Comparison of ENCODE assay signal across 8 mouse cellular contexts in genomic region chr9:96888742-96889344, GRCm38 (mm10). TPM values are rescaled to one million over a fixed set of nuclear protein-coding genes. Genes with fewer than 3 reads are reported as not detected.
DNase-seq lines count a peak whose midpoint lies in the region; ATAC-seq and TF ChIP-seq lines count a peak whose summit lies in the region.

No protein-coding gene starts in this region.

- peaks cover 20% of the 10 kb centered on the region for H3K4me1 ChIP-seq in hindbrain, postnatal 0 days (ENCODE audit: insufficient read depth, low read length)
- H3K4me1 ChIP-seq in liver, embryonic 13.5 days (replicated peaks) = peaks cover 15% of the 10 kb centered on the region
- H3K4me1 ChIP-seq in neural tube, embryonic 12.5 days = peaks cover 48% of the 10 kb centered on the region

- peak; percentile 50 to 55 for DNase-seq in layer of hippocampus, postnatal 36 days
- no peak for DNase-seq in layer of hippocampus, postnatal 25 days (ENCODE audit: extremely low spot score in 1 of 2, low spot score in 1 of 2)
- peak; percentile 56 for DNase-seq in adrenal gland, postnatal 14 days
- DNase-seq in hindbrain, postnatal 0 days (ENCODE audit: low spot score) = peak; percentile 33
- DNase-seq in liver, embryonic 13.5 days = no peak
- DNase-seq in T-cell, adult 2 months (ENCODE audit: low spot score) = no peak

- H3K9ac ChIP-seq in hindbrain, postnatal 0 days (replicated peaks; ENCODE audit: low read length) = peak overlapping the region; percentile 80
- peak overlapping the region; percentile 49 for H3K9ac ChIP-seq in liver, embryonic 13.5 days
- H3K9ac ChIP-seq in neural tube, embryonic 12.5 days = peak overlapping the region; percentile 78

- H3K27ac ChIP-seq in hindbrain, postnatal 0 days = peak overlapping the region; percentile 46; the same call in 1 of the 2 replicates
- no peak overlapping the region for H3K27ac ChIP-seq in liver, embryonic 13.5 days
- 0 out of 2 replicates have a peak overlapping the region, but pooled peaks have one; percentile 15 for H3K27ac ChIP-seq in neural tube, embryonic 12.5 days

- no peaks in the 10 kb centered on the region for H3K9me3 ChIP-seq in hindbrain, postnatal 0 days (ENCODE audit: low read length)
- H3K9me3 ChIP-seq in liver, embryonic 13.5 days (replicated peaks) = no peaks in the 10 kb centered on the region
- no peaks in the 10 kb centered on the region for H3K9me3 ChIP-seq in neural tube, embryonic 12.5 days

- no peaks in the 10 kb centered on the region for H3K36me3 ChIP-seq in hindbrain, postnatal 0 days (ENCODE audit: insufficient read depth, low read length)
- H3K36me3 ChIP-seq in liver, embryonic 13.5 days = no peaks in the 10 kb centered on the region
- no peaks in the 10 kb centered on the region for H3K36me3 ChIP-seq in neural tube, embryonic 12.5 days

- H3K4me2 ChIP-seq in hindbrain, postnatal 0 days (ENCODE audit: low read depth, low read length) = peak overlapping the region; percentile 94
- H3K4me2 ChIP-seq in liver, embryonic 13.5 days = peak overlapping the region; percentile 72
- peak overlapping the region; percentile 95 for H3K4me2 ChIP-seq in neural tube, embryonic 12.5 days (replicated peaks)

- 0 out of 2 replicates have a peak, but pooled peaks have one; percentile 6 for ATAC-seq in erythroid progenitor cell, adult 5-6 weeks (replicated peaks; ENCODE audit: low FRiP score, poor library complexity, severe bottlenecking)
- peak; percentile 56; the same call in 1 of the 2 replicates for ATAC-seq in hindbrain, postnatal 0 days
- ATAC-seq in liver, embryonic 13.5 days (ENCODE audit: low read depth) = peak; percentile 21
- peak; percentile 43 for ATAC-seq in neural tube, embryonic 12.5 days (ENCODE audit: low FRiP score, low read depth)

- peak overlapping the region; percentile 68 for H3K4me3 ChIP-seq in hindbrain, postnatal 0 days (ENCODE audit: low read length)
- H3K4me3 ChIP-seq in liver, embryonic 13.5 days (replicated peaks) = peak overlapping the region; percentile 57
- H3K4me3 ChIP-seq in neural tube, embryonic 12.5 days = peak overlapping the region; percentile 61

- under 1% methylated on average over 31 of the region's 37 CpGs for WGBS in hindbrain, postnatal 0 days
- under 1% methylated on average over 37 of the region's 37 CpGs for WGBS in liver, embryonic 13.5 days (ENCODE audit: insufficient replicate concordance)
- WGBS in neural tube, embryonic 12.5 days = 1% methylated on average over 37 of the region's 37 CpGs

- TF ChIP-seq CTCF in hindbrain, postnatal 0 days (IDR thresholded peaks at IDR 0.05; ENCODE audit: low read depth) = no peak

- H3K27me3 ChIP-seq in hindbrain, postnatal 0 days (ENCODE audit: insufficient read depth, low read length) = no peaks in the 10 kb centered on the region
- H3K27me3 ChIP-seq in liver, embryonic 13.5 days = peaks cover 62% of the 10 kb centered on the region
- H3K27me3 ChIP-seq in neural tube, embryonic 12.5 days (replicated peaks) = 0 out of 2 replicates have a peak, but pooled peaks cover 5% of the 10 kb centered on the region

RNA-seq across cellular contexts. Expression of gene Pxylp1, which starts 3.6 kb away (rescaled TPM):
- total RNA-seq in layer of hippocampus, postnatal 36 days (2021) = 10 to 100 TPM; 19.7 to 20.3 TPM
- 10 to 100 TPM; 15.4 to 16.3 TPM for total RNA-seq in layer of hippocampus, postnatal 25 days (2021)
- 8.0 and 8.4 TPM in 2 replicates for total RNA-seq in adrenal gland, postnatal 14 days (2021)
- 14.8 and 20.1 TPM in 2 replicates for total RNA-seq in erythroid progenitor cell, adult 5-6 weeks (2015; ENCODE audit: low replicate concordance)
- total RNA-seq in erythroid progenitor cell, adult 5-6 weeks (2017; ENCODE audit: low replicate concordance) = 5.4 and 8.7 TPM in 2 replicates
- total RNA-seq in hindbrain, postnatal 0 days (2014; rRNA removed) = 24.1 and 28.9 TPM in 2 replicates
- 23.2 and 23.4 TPM in 2 replicates for polyA plus RNA-seq in hindbrain, postnatal 0 days (2015; fragmentation: Nextera tagmentation; extraction: Ambion mirVana)
- polyA plus RNA-seq in liver, embryonic 13.5 days (2015; fragmentation: Nextera tagmentation; extraction: Ambion mirVana) = 1.9 and 2.4 TPM in 2 replicates
- 41.2 and 42.6 TPM in 2 replicates for polyA plus RNA-seq in neural tube, embryonic 12.5 days (2016; fragmentation: Nextera tagmentation; extraction: Ambion mirVana)

Comparison
In these comparisons a context has a peak if more than half of its experiments do, and no peak if none do; other contexts are left out.
1. DNase-seq: peak in layer of hippocampus, postnatal 36 days (2 of 2), adrenal gland, postnatal 14 days (single experiment) and hindbrain, postnatal 0 days (single experiment); none in layer of hippocampus, postnatal 25 days (0 of 2), liver, embryonic 13.5 days (single experiment) and T-cell, adult 2 months (single experiment).
2. ATAC-seq: peak in every context shown above with its lines; median percentile 56 in hindbrain, postnatal 0 days; 43 in neural tube, embryonic 12.5 days; 21 in liver, embryonic 13.5 days; 6 in erythroid progenitor cell, adult 5-6 weeks.
3. Peak in every context shown above with its lines, with median percentiles within 50 percentile points of each other: H3K4me2 ChIP-seq, H3K4me3 ChIP-seq and H3K9ac ChIP-seq.